Mouse (Mus musculus) heart, adult 2 months (tissue): ENCODE measurements around the gene Zfp248.

Experiments used
- CTCF ChIP-seq: fragments of 200-600 bp; IDR thresholded peaks from 2 replicates; pipeline ENCODE4 v1.8.1; 2022; ENCODE audit warnings: antibody characterized with exemption, mild to moderate bottlenecking, moderate library complexity
- EP300 ChIP-seq: fragments of 200-500 bp; IDR thresholded peaks from 2 replicates; pipeline ENCODE4 v1.6.1; 2011; ENCODE audit warnings: low read depth, low read length, control low read depth; ENCODE audit not compliant: insufficient read depth
- POLR2A ChIP-seq: fragments of 200-500 bp; IDR thresholded peaks from 2 replicates; pipeline ENCODE4 v1.6.1; 2011; ENCODE audit warnings: mild to moderate bottlenecking, low read depth, low read length, control low read depth; ENCODE audit not compliant: insufficient read depth

DNA sequence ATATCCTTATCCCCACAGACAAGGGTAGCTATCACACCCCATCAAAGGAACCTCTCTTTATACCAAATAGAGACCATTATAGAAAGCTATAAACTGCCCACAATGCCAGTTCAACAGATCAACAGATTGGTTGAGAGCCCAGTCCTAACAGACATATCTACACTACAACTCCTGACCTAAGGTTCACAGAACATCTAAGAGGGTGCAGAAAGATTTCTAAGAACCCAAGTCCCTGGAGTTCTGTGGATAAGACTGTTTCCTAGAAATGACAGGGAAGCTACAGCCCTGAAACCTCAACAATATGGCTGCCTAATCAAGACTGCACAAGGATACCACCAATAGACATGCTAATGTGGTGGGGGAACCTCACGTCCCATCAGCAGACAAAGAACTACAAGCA is 44.9 kb downstream of the Zfp248 start:
- TF ChIP-seq POLR2A = no peak
- no peak for TF ChIP-seq EP300
- TF ChIP-seq CTCF = no peak
